Mouse (Mus musculus): ENCODE results near the gene Gm9913. TPM values are rescaled to one million over a fixed set of nuclear protein-coding genes. Genes with fewer than 3 reads are reported as not detected.

Gene Gm9913
- polyA plus RNA-seq, 1 experiment from 2014 or later: 0.14 TPM

- no peak overlapping the region for H3K27ac ChIP-seq (ENCODE audit: low read depth, low read length)
- H3K9me3 ChIP-seq (replicated peaks; ENCODE audit: control insufficient read depth, low read length): no peaks in the 10 kb centered on the region
- no peak for ATAC-seq
- no peaks in the 10 kb centered on the region for H3K36me3 ChIP-seq (ENCODE audit: control insufficient read depth, insufficient read depth, low read length)
- 92% methylated on average over 3 of the region's 3 CpGs for WGBS
- no peak overlapping the region for H3K9ac ChIP-seq (ENCODE audit: low read length)
- H3K27me3 ChIP-seq (replicated peaks; ENCODE audit: control insufficient read depth, insufficient read depth, low read length): no peaks in the 10 kb centered on the region
- H3K4me1 ChIP-seq (ENCODE audit: control insufficient read depth, insufficient read depth, low read length): no peaks in the 10 kb centered on the region
- DNase-seq (ENCODE audit: low spot score): no peak
- H3K4me2 ChIP-seq (ENCODE audit: low read length): no peak overlapping the region
- H3K4me3 ChIP-seq (ENCODE audit: low read depth, low read length): no peak overlapping the region
Measured at GRCm38 (mm10) chr2:125476231-125476630, 28.7 kb upstream of the Gm9913 start.

GRCm38 (mm10) chr2:125477367-125477766 lies 27.5 kb upstream of the Gm9913 start:
- 90% methylated on average over 3 of the region's 3 CpGs for WGBS
- Histone ChIP-seq H3K4me2 (ENCODE audit: low read length) (no peak overlapping the region), H3K36me3 (ENCODE audit: control insufficient read depth, insufficient read depth, low read length) (no peaks in the 10 kb centered on the region), H3K9ac (ENCODE audit: low read length) (no peak overlapping the region), H3K27ac (ENCODE audit: low read depth, low read length) (no peak overlapping the region), H3K4me1 (ENCODE audit: control insufficient read depth, insufficient read depth, low read length) (no peaks in the 10 kb centered on the region), H3K9me3 (replicated peaks; ENCODE audit: control insufficient read depth, low read length) (no peaks in the 10 kb centered on the region), H3K4me3 (ENCODE audit: low read depth, low read length) (no peak overlapping the region), H3K27me3 (replicated peaks; ENCODE audit: control insufficient read depth, insufficient read depth, low read length) (no peaks in the 10 kb centered on the region)
- ATAC-seq: no peak
- no peak for DNase-seq (ENCODE audit: low spot score)

- Histone ChIP-seq H3K4me3 (ENCODE audit: low read depth, low read length) (no peak overlapping the region), H3K36me3 (ENCODE audit: control insufficient read depth, insufficient read depth, low read length) (no peaks in the 10 kb centered on the region), H3K4me1 (ENCODE audit: control insufficient read depth, insufficient read depth, low read length) (no peaks in the 10 kb centered on the region), H3K9ac (ENCODE audit: low read length) (no peak overlapping the region), H3K27ac (ENCODE audit: low read depth, low read length) (no peak overlapping the region), H3K27me3 (replicated peaks; ENCODE audit: control insufficient read depth, insufficient read depth, low read length) (no peaks in the 10 kb centered on the region), H3K4me2 (ENCODE audit: low read length) (no peak overlapping the region), H3K9me3 (replicated peaks; ENCODE audit: control insufficient read depth, low read length) (no peaks in the 10 kb centered on the region)
- no peak for DNase-seq (ENCODE audit: low spot score)
- WGBS: 50% methylated on average over 4 of the region's 4 CpGs
- ATAC-seq: no peak
Measured at GRCm38 (mm10) chr2:125478705-125479104, 26.2 kb upstream of the Gm9913 start.

- no peak for ATAC-seq
- no peak for DNase-seq (ENCODE audit: low spot score)
- H3K4me2 ChIP-seq (ENCODE audit: low read length): no peak overlapping the region
- H3K9ac ChIP-seq (ENCODE audit: low read length): no peak overlapping the region
- no peak overlapping the region for H3K4me3 ChIP-seq (ENCODE audit: low read depth, low read length)
- H3K27ac ChIP-seq (ENCODE audit: low read depth, low read length): no peak overlapping the region
- WGBS: 87% methylated on average over 5 of the region's 5 CpGs
- no peaks in the 10 kb centered on the region for H3K4me1 ChIP-seq (ENCODE audit: control insufficient read depth, insufficient read depth, low read length)
- no peaks in the 10 kb centered on the region for H3K27me3 ChIP-seq (replicated peaks; ENCODE audit: control insufficient read depth, insufficient read depth, low read length)
- no peaks in the 10 kb centered on the region for H3K9me3 ChIP-seq (replicated peaks; ENCODE audit: control insufficient read depth, low read length)
- no peaks in the 10 kb centered on the region for H3K36me3 ChIP-seq (ENCODE audit: control insufficient read depth, insufficient read depth, low read length)
Measured at GRCm38 (mm10) chr2:125480057-125480456, 24.8 kb upstream of the Gm9913 start.

GRCm38 (mm10) chr2:125481116-125481515 lies 23.8 kb upstream of the Gm9913 start:
- H3K27me3 ChIP-seq (replicated peaks; ENCODE audit: control insufficient read depth, insufficient read depth, low read length): no peaks in the 10 kb centered on the region
- no peak for ATAC-seq
- WGBS: 81% methylated on average over 4 of the region's 4 CpGs

GRCm38 (mm10) chr2:125481531-125482317 lies 23.2 kb upstream of the Gm9913 start:
- H3K27ac ChIP-seq (ENCODE audit: low read depth, low read length): no peak overlapping the region
- 92% methylated on average over 9 of the region's 9 CpGs for WGBS
- no peaks in the 10 kb centered on the region for H3K9me3 ChIP-seq (replicated peaks; ENCODE audit: control insufficient read depth, low read length)
- H3K9ac ChIP-seq (ENCODE audit: low read length): no peak overlapping the region
- H3K4me2 ChIP-seq (ENCODE audit: low read length): no peak overlapping the region
- H3K4me1 ChIP-seq (ENCODE audit: control insufficient read depth, insufficient read depth, low read length): no peaks in the 10 kb centered on the region
- H3K36me3 ChIP-seq (ENCODE audit: control insufficient read depth, insufficient read depth, low read length): no peaks in the 10 kb centered on the region
- H3K4me3 ChIP-seq (ENCODE audit: low read depth, low read length): no peak overlapping the region
- no peaks in the 10 kb centered on the region for H3K27me3 ChIP-seq (replicated peaks; ENCODE audit: control insufficient read depth, insufficient read depth, low read length)
- no peak for DNase-seq (ENCODE audit: low spot score)
- no peak for ATAC-seq

More at GRCm38 (mm10) chr2:125481116-125481515, 23.8 kb upstream of the Gm9913 start:
- no peak for DNase-seq (ENCODE audit: low spot score)
- Histone ChIP-seq H3K4me2 (ENCODE audit: low read length) (no peak overlapping the region), H3K9me3 (replicated peaks; ENCODE audit: control insufficient read depth, low read length) (no peaks in the 10 kb centered on the region), H3K4me1 (ENCODE audit: control insufficient read depth, insufficient read depth, low read length) (no peaks in the 10 kb centered on the region), H3K27ac (ENCODE audit: low read depth, low read length) (no peak overlapping the region), H3K4me3 (ENCODE audit: low read depth, low read length) (no peak overlapping the region), H3K36me3 (ENCODE audit: control insufficient read depth, insufficient read depth, low read length) (no peaks in the 10 kb centered on the region), H3K9ac (ENCODE audit: low read length) (no peak overlapping the region)

GRCm38 (mm10) chr2:125484164-125484563 lies 20.7 kb upstream of the Gm9913 start:
- Histone ChIP-seq H3K27me3 (replicated peaks; ENCODE audit: control insufficient read depth, insufficient read depth, low read length) (no peaks in the 10 kb centered on the region), H3K4me1 (ENCODE audit: control insufficient read depth, insufficient read depth, low read length) (no peaks in the 10 kb centered on the region), H3K27ac (ENCODE audit: low read depth, low read length) (no peak overlapping the region), H3K4me3 (ENCODE audit: low read depth, low read length) (no peak overlapping the region), H3K36me3 (ENCODE audit: control insufficient read depth, insufficient read depth, low read length) (no peaks in the 10 kb centered on the region), H3K9me3 (replicated peaks; ENCODE audit: control insufficient read depth, low read length) (no peaks in the 10 kb centered on the region), H3K9ac (ENCODE audit: low read length) (no peak overlapping the region), H3K4me2 (ENCODE audit: low read length) (no peak overlapping the region)
- DNase-seq (ENCODE audit: low spot score) (no peak), ATAC-seq (no peak)

- DNase-seq (ENCODE audit: low spot score) (no peak), ATAC-seq (no peak)
- H3K9ac ChIP-seq (ENCODE audit: low read length): no peak overlapping the region
- no peaks in the 10 kb centered on the region for H3K27me3 ChIP-seq (replicated peaks; ENCODE audit: control insufficient read depth, insufficient read depth, low read length)
- no peak overlapping the region for H3K4me2 ChIP-seq (ENCODE audit: low read length)
- no peaks in the 10 kb centered on the region for H3K9me3 ChIP-seq (replicated peaks; ENCODE audit: control insufficient read depth, low read length)
- 88% methylated on average over 9 of the region's 9 CpGs for WGBS
- no peak overlapping the region for H3K27ac ChIP-seq (ENCODE audit: low read depth, low read length)
- no peak overlapping the region for H3K4me3 ChIP-seq (ENCODE audit: low read depth, low read length)
- no peaks in the 10 kb centered on the region for H3K4me1 ChIP-seq (ENCODE audit: control insufficient read depth, insufficient read depth, low read length)
- H3K36me3 ChIP-seq (ENCODE audit: control insufficient read depth, insufficient read depth, low read length): no peaks in the 10 kb centered on the region
Measured at GRCm38 (mm10) chr2:125484910-125485309, 20.0 kb upstream of the Gm9913 start.

GRCm38 (mm10) chr2:125489979-125490378 lies 14.9 kb upstream of the Gm9913 start:
- WGBS: 100% methylated on average over 1 of the region's 1 CpGs
- H3K4me1 ChIP-seq (ENCODE audit: control insufficient read depth, insufficient read depth, low read length): no peaks in the 10 kb centered on the region

More at GRCm38 (mm10) chr2:125489979-125490378, 14.9 kb upstream of the Gm9913 start:
- H3K4me3 ChIP-seq (ENCODE audit: low read depth, low read length): no peak overlapping the region
- no peaks in the 10 kb centered on the region for H3K9me3 ChIP-seq (replicated peaks; ENCODE audit: control insufficient read depth, low read length)
- no peak overlapping the region for H3K27ac ChIP-seq (ENCODE audit: low read depth, low read length)
- ATAC-seq: no peak
- no peak overlapping the region for H3K9ac ChIP-seq (ENCODE audit: low read length)
- H3K27me3 ChIP-seq (replicated peaks; ENCODE audit: control insufficient read depth, insufficient read depth, low read length): no peaks in the 10 kb centered on the region
- H3K4me2 ChIP-seq (ENCODE audit: low read length): no peak overlapping the region
- no peak for DNase-seq (ENCODE audit: low spot score)
- 0 out of 2 replicates have a peak, but pooled peaks cover 3% of the 10 kb centered on the region for H3K36me3 ChIP-seq (ENCODE audit: control insufficient read depth, insufficient read depth, low read length)

All from forebrain, embryonic 14.5 days (tissue).